Mouse (Mus musculus) adrenal gland, postnatal 36 days (tissue): ENCODE results near the gene Ifi44. TPM values are rescaled to one million over a fixed set of nuclear protein-coding genes. Genes with fewer than 3 reads are reported as not detected.

Source experiments
- DNase-seq, 2 experiments: peaks; one replicate each; pipeline ENCODE4 v3.0.0; 2021; ENCODE audit warnings: mixed read lengths in 1 of 2
- long read RNA-seq, 2 experiments: library from polyadenylated mRNA; stranded (forward); transcript quantifications; one replicate each; pipeline ENCODE4 v2.0.0; 2021; ENCODE audit warnings: borderline sequencing depth in 2 of 2
- total RNA-seq, 2 experiments: library from RNA; stranded (reverse); gene quantifications; 2 replicates each; pipeline ENCODE4 v1.2.3; 2021

The Ifi44 gene
- 1 to 10 TPM; 6.1 to 8.6 TPM for total RNA-seq
- long read RNA-seq, experiment 1, partial matches to known transcripts: 0 of 2 reads
- long read RNA-seq, experiment 1, other reads (novel, unspliced or antisense): 2 of 2 reads
- long read RNA-seq, experiment 2: 0 reads

- DNase-seq: peak; percentile 48 to 53
Measured at GRCm38 (mm10) chr3:151749737-151750136, at the start of gene Ifi44. TSS of gene Ifi44 (minus strand) at chr3:151749960.

- no peak for DNase-seq
Measured at GRCm38 (mm10) chr3:151788622-151789021, 38.9 kb upstream of the Ifi44 start.

GRCm38 (mm10) chr3:151775089-151775488 lies 25.3 kb upstream of the Ifi44 start:
- DNase-seq: peak; percentile 18 to 52

- DNase-seq: peak; percentile 67 to 81
Measured at GRCm38 (mm10) chr3:151771074-151771473, 21.3 kb upstream of the Ifi44 start.

- no peak for DNase-seq
Measured at GRCm38 (mm10) chr3:151748514-151748913, 1.2 kb downstream of the Ifi44 start.

- no peak for DNase-seq
Measured at GRCm38 (mm10) chr3:151746058-151746457, 3.7 kb downstream of the Ifi44 start.

- DNase-seq: no peak
Measured at GRCm38 (mm10) chr3:151742223-151742622, 7.5 kb downstream of the Ifi44 start.

- DNase-seq: peak in 1 of 2 experiments; percentile 21
Measured at GRCm38 (mm10) chr3:151716246-151716645, 33.5 kb downstream of the Ifi44 start.

GRCm38 (mm10) chr3:151707335-151707734 lies 42.4 kb downstream of the Ifi44 start:
- DNase-seq: no peak

Other genes with a start within 250 kb of the Ifi44 start
- not detected for gene Ifi44l, start 12.9 kb upstream of the Ifi44 start, total RNA-seq
- under 1 TPM; 0.36 to 0.56 TPM for gene Ptgfr, start 87.7 kb upstream of the Ifi44 start, total RNA-seq